Mouse (Mus musculus) ES-Bruce4 (cell line): ENCODE results near the gene Mt2.

Experiments
- CTCF ChIP-seq: IDR thresholded peaks from one replicate; pipeline ENCODE4 v1.8.1; 2011; ENCODE audit warnings: low read depth, low read length
- EP300 ChIP-seq: IDR thresholded peaks from 2 replicates; pipeline ENCODE4 v1.6.1; 2011; ENCODE audit warnings: low read depth, low read length; ENCODE audit not compliant: insufficient read depth
- POLR2A ChIP-seq: IDR thresholded peaks from one replicate; pipeline ENCODE4 v1.8.1; 2011; ENCODE audit warnings: low read length; ENCODE audit not compliant: insufficient read depth

- no peak for TF ChIP-seq CTCF
- TF ChIP-seq EP300 = no peak
- no peak for TF ChIP-seq POLR2A
These were observed 37.2 kb downstream of the Mt2 start for GRCm38 (mm10) chr8:94209639-94210038.
